Comparison of ENCODE assay signal across 27 mouse cellular contexts in the genomic region with DNA sequence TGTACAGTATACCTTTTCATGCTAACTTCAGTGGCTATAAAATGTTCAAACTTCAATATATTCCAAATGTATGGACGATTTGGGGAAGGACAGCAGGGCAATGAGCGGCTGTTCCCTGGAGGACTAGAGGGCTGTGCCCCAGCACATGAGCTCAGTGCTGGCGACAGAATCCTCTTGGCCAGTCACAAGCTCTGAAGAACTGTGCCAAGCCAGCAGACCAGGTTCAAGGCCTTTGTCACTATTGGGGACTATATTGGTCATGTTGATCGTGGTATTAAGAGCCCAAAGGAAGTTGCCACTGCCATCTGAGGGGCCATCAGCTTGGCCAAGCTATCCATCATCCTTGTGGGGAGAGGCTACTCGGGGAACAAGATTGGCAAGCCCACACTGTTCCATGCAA.
"Had no signal": no experiment of that assay in that cellular context is flagged by ENCODE, and none has a peak within 500 bp of the region (broad histone marks: within the 10 kb centered on the region; RNA-seq: fewer than 3 reads in every experiment).

No protein-coding gene starts in this region.

- ATAC-seq: hindbrain, embryonic 16.5 days; inflammation-experienced regulatory T-cells, adult 6 months; intestine, embryonic 15.5 days; intestine, postnatal 0 days had no signal

- H3K27me3 ChIP-seq: heart, embryonic 12.5 days; hindbrain, embryonic 12.5 days; intestine, embryonic 15.5 days; kidney, embryonic 15.5 days; limb, embryonic 13.5 days; limb, embryonic 15.5 days; liver, embryonic 13.5 days; liver, embryonic 15.5 days had no signal

- H3K27ac ChIP-seq: heart, embryonic 10.5 days; hindbrain, embryonic 10.5 days; hindbrain, embryonic 12.5 days; hindbrain, embryonic 14.5 days; intestine, embryonic 15.5 days; kidney, embryonic 15.5 days; kidney, postnatal 0 days; limb, embryonic 13.5 days; limb, embryonic 15.5 days; liver, embryonic 13.5 days; liver, embryonic 15.5 days had no signal

- DNase-seq: gastrocnemius, postnatal 10 days; gastrocnemius, postnatal 25 days; heart, adult 18-20 months; heart, postnatal 10 days; heart, postnatal 4 days; kidney, adult 18-20 months; kidney, adult 8-10 months; kidney, postnatal 14 days; kidney, postnatal 36 days; layer of hippocampus, adult 9-11 months; layer of hippocampus, postnatal 36 days; left cerebral cortex, postnatal 4 days; liver, embryonic 13.5 days had no signal

- H3K9me3 ChIP-seq: heart, embryonic 10.5 days; heart, embryonic 12.5 days; hindbrain, embryonic 10.5 days; hindbrain, embryonic 12.5 days; intestine, embryonic 15.5 days; kidney, embryonic 15.5 days; limb, embryonic 13.5 days; limb, embryonic 15.5 days; liver, embryonic 13.5 days; liver, embryonic 15.5 days had no signal

- H3K4me3 ChIP-seq: heart, embryonic 10.5 days; heart, embryonic 12.5 days; hindbrain, embryonic 10.5 days; hindbrain, embryonic 12.5 days; intestine, embryonic 15.5 days; kidney, embryonic 15.5 days; limb, embryonic 13.5 days; limb, embryonic 15.5 days; liver, embryonic 13.5 days; liver, embryonic 15.5 days had no signal
